Mouse (Mus musculus): ENCODE measurements around the gene Pdcd10.

GRCm38 (mm10) chr3:75474657-75475056, 82.0 kb downstream of the Pdcd10 start:
- TF ChIP-seq CTCF (conservative IDR thresholded peaks at IDR 0.05; ENCODE audit: low read length) = no peak
- no peak for TF ChIP-seq POU5F1 (IDR thresholded peaks at IDR 0.05; ENCODE audit: borderline replicate concordance, low read length)
- no peak for TF ChIP-seq NANOG (IDR thresholded peaks at IDR 0.05; ENCODE audit: borderline replicate concordance, low read length)

Measured in E14TG2a.4 (cell line).